Mouse (Mus musculus): ENCODE data around the gene Hps6. TPM values are rescaled to one million over a fixed set of nuclear protein-coding genes. Genes with fewer than 3 reads are reported as not detected.

Hps6 gene
- polyA plus RNA-seq, 1 experiment from 2014 or later, result 2.7 TPM

GRCm38 (mm10) chr19:45998694-45999217 lies 4.6 kb upstream of the Hps6 start:
- H3K27ac ChIP-seq, result no peak overlapping the region
- H3K4me2 ChIP-seq, result peak overlapping the region; percentile 83
- peak overlapping the region; percentile 71 for H3K4me3 ChIP-seq (replicated peaks)
- H3K36me3 ChIP-seq, result peaks cover 5% of the 10 kb centered on the region; the same call in 1 of the 2 replicates
- ATAC-seq (ENCODE audit: low read depth) (no peak), DNase-seq (no peak)
- peaks cover 30% of the 10 kb centered on the region for H3K4me1 ChIP-seq (replicated peaks)
- no peaks in the 10 kb centered on the region; the same call in 1 of the 2 replicates for H3K9me3 ChIP-seq (replicated peaks)
- H3K9ac ChIP-seq, result peak overlapping the region; percentile 81
- 9% methylated on average over 8 of the region's 8 CpGs for WGBS (ENCODE audit: insufficient replicate concordance)
- 0 out of 2 replicates have a peak, but pooled peaks cover 3% of the 10 kb centered on the region for H3K27me3 ChIP-seq

GRCm38 (mm10) chr19:45999378-45999777 lies 3.9 kb upstream of the Hps6 start:
- no peak for ATAC-seq (ENCODE audit: low read depth)
- Histone ChIP-seq H3K4me3 (replicated peaks) (no peak overlapping the region), H3K9me3 (replicated peaks) (no peaks in the 10 kb centered on the region; the same call in 1 of the 2 replicates), H3K4me2 (peak overlapping the region; percentile 83; the same call in 1 of the 2 replicates), H3K36me3 (peaks cover 4% of the 10 kb centered on the region; the same call in 1 of the 2 replicates), H3K27ac (no peak overlapping the region), H3K27me3 (peaks cover 6% of the 10 kb centered on the region; the same call in 1 of the 2 replicates), H3K4me1 (replicated peaks) (peaks cover 37% of the 10 kb centered on the region), H3K9ac (no peak overlapping the region)
- DNase-seq, result no peak
- WGBS (ENCODE audit: insufficient replicate concordance), result 34% methylated on average over 1 of the region's 1 CpGs

GRCm38 (mm10) chr19:46002279-46002678 lies 1.0 kb upstream of the Hps6 start:
- WGBS (ENCODE audit: insufficient replicate concordance), result 63% methylated on average over 9 of the region's 9 CpGs
- Histone ChIP-seq H3K9ac (no peak overlapping the region), H3K4me1 (replicated peaks) (peaks cover 47% of the 10 kb centered on the region), H3K9me3 (replicated peaks) (no peaks in the 10 kb centered on the region), H3K4me3 (replicated peaks) (no peak overlapping the region), H3K27me3 (peaks cover 6% of the 10 kb centered on the region; the same call in 1 of the 2 replicates), H3K4me2 (no peak overlapping the region), H3K27ac (no peak overlapping the region), H3K36me3 (peaks cover 12% of the 10 kb centered on the region)
- DNase-seq, result no peak
- no peak for ATAC-seq (ENCODE audit: low read depth)

- 82% methylated on average over 17 of the region's 17 CpGs for WGBS (ENCODE audit: insufficient replicate concordance)
- Histone ChIP-seq H3K4me2 (no peak overlapping the region), H3K9ac (no peak overlapping the region), H3K4me1 (replicated peaks) (peaks cover 32% of the 10 kb centered on the region), H3K9me3 (replicated peaks) (no peaks in the 10 kb centered on the region), H3K27ac (no peak overlapping the region), H3K27me3 (peaks cover 6% of the 10 kb centered on the region; the same call in 1 of the 2 replicates), H3K4me3 (replicated peaks) (no peak overlapping the region), H3K36me3 (peaks cover 14% of the 10 kb centered on the region)
- no peak for ATAC-seq (ENCODE audit: low read depth)
- no peak for DNase-seq
These were observed 1.6 kb downstream of the Hps6 start for GRCm38 (mm10) chr19:46004814-46005466.

- no peak for DNase-seq
- peaks cover 6% of the 10 kb centered on the region; the same call in 1 of the 2 replicates for H3K27me3 ChIP-seq
- no peak overlapping the region for H3K4me3 ChIP-seq (replicated peaks)
- peaks cover 14% of the 10 kb centered on the region for H3K36me3 ChIP-seq
- no peaks in the 10 kb centered on the region for H3K9me3 ChIP-seq (replicated peaks)
- H3K4me2 ChIP-seq, result no peak overlapping the region
- peaks cover 32% of the 10 kb centered on the region for H3K4me1 ChIP-seq (replicated peaks)
- no peak overlapping the region for H3K27ac ChIP-seq
- H3K9ac ChIP-seq, result no peak overlapping the region
- no peak for ATAC-seq (ENCODE audit: low read depth)
- WGBS (ENCODE audit: insufficient replicate concordance), result 75% methylated on average over 7 of the region's 7 CpGs
These were observed 2.4 kb downstream of the Hps6 start for GRCm38 (mm10) chr19:46005680-46006079.

GRCm38 (mm10) chr19:46014572-46015178 lies 11.4 kb downstream of the Hps6 start:
- Histone ChIP-seq H3K27ac (no peak overlapping the region), H3K36me3 (no peaks in the 10 kb centered on the region), H3K27me3 (no peaks in the 10 kb centered on the region), H3K9me3 (replicated peaks) (no peaks in the 10 kb centered on the region), H3K4me3 (replicated peaks) (no peak overlapping the region), H3K4me1 (replicated peaks) (no peaks in the 10 kb centered on the region), H3K9ac (no peak overlapping the region), H3K4me2 (no peak overlapping the region)
- WGBS (ENCODE audit: insufficient replicate concordance), result 15% methylated on average over 12 of the region's 12 CpGs
- ATAC-seq (ENCODE audit: low read depth) (peak; percentile 65), DNase-seq (peak; percentile 73)

- H3K27ac ChIP-seq, result no peak overlapping the region
- no peaks in the 10 kb centered on the region for H3K36me3 ChIP-seq
- no peaks in the 10 kb centered on the region for H3K27me3 ChIP-seq
- ATAC-seq (ENCODE audit: low read depth) (no peak), DNase-seq (no peak)
- no peaks in the 10 kb centered on the region for H3K4me1 ChIP-seq (replicated peaks)
- H3K4me2 ChIP-seq, result no peak overlapping the region
- no peak overlapping the region for H3K4me3 ChIP-seq (replicated peaks)
- H3K9me3 ChIP-seq (replicated peaks), result no peaks in the 10 kb centered on the region
- WGBS (ENCODE audit: insufficient replicate concordance), result 75% methylated on average over 2 of the region's 2 CpGs
- H3K9ac ChIP-seq, result no peak overlapping the region
These were observed 12.7 kb downstream of the Hps6 start for GRCm38 (mm10) chr19:46016023-46016422.

GRCm38 (mm10) chr19:46024959-46025358 lies 21.7 kb downstream of the Hps6 start:
- DNase-seq (no peak), ATAC-seq (ENCODE audit: low read depth) (no peak)
- no peaks in the 10 kb centered on the region for H3K27me3 ChIP-seq
- H3K4me1 ChIP-seq (replicated peaks), result peaks cover 10% of the 10 kb centered on the region
- H3K9ac ChIP-seq, result no peak overlapping the region
- H3K4me2 ChIP-seq, result no peak overlapping the region
- no peaks in the 10 kb centered on the region for H3K36me3 ChIP-seq
- 68% methylated on average over 6 of the region's 6 CpGs for WGBS (ENCODE audit: insufficient replicate concordance)
- no peak overlapping the region for H3K27ac ChIP-seq
- no peaks in the 10 kb centered on the region for H3K9me3 ChIP-seq (replicated peaks)
- no peak overlapping the region for H3K4me3 ChIP-seq (replicated peaks)

- ATAC-seq (ENCODE audit: low read depth), result no peak
- WGBS (ENCODE audit: insufficient replicate concordance), result 64% methylated on average over 8 of the region's 8 CpGs
- no peaks in the 10 kb centered on the region for H3K27me3 ChIP-seq
These were observed 23.3 kb downstream of the Hps6 start for GRCm38 (mm10) chr19:46026567-46026966.

GRCm38 (mm10) chr19:46028747-46029320 lies 25.5 kb downstream of the Hps6 start:
- Histone ChIP-seq H3K4me2 (no peak overlapping the region), H3K27ac (no peak overlapping the region), H3K27me3 (no peaks in the 10 kb centered on the region), H3K4me1 (replicated peaks) (peaks cover 31% of the 10 kb centered on the region), H3K9me3 (replicated peaks) (no peaks in the 10 kb centered on the region), H3K9ac (no peak overlapping the region), H3K4me3 (replicated peaks) (no peak overlapping the region), H3K36me3 (peaks cover 31% of the 10 kb centered on the region)
- ATAC-seq (ENCODE audit: low read depth), result no peak
- DNase-seq, result no peak
- 62% methylated on average over 11 of the region's 11 CpGs for WGBS (ENCODE audit: insufficient replicate concordance)

More at GRCm38 (mm10) chr19:46026567-46026966, 23.3 kb downstream of the Hps6 start:
- Histone ChIP-seq H3K9me3 (replicated peaks) (no peaks in the 10 kb centered on the region), H3K9ac (no peak overlapping the region), H3K4me1 (replicated peaks) (peaks cover 10% of the 10 kb centered on the region), H3K36me3 (peaks cover 8% of the 10 kb centered on the region), H3K4me3 (replicated peaks) (no peak overlapping the region), H3K4me2 (no peak overlapping the region), H3K27ac (no peak overlapping the region)
- DNase-seq, result no peak

- ATAC-seq (ENCODE audit: low read depth), result no peak; the same call in 1 of the 2 replicates
- peaks cover 32% of the 10 kb centered on the region for H3K4me1 ChIP-seq (replicated peaks)
- WGBS (ENCODE audit: insufficient replicate concordance), result 68% methylated on average over 1 of the region's 1 CpGs
- H3K4me3 ChIP-seq (replicated peaks), result no peak overlapping the region
- H3K4me2 ChIP-seq, result no peak overlapping the region
- DNase-seq, result no peak
- H3K36me3 ChIP-seq, result peaks cover 39% of the 10 kb centered on the region
- H3K27me3 ChIP-seq, result no peaks in the 10 kb centered on the region
- no peak overlapping the region for H3K9ac ChIP-seq
- peak overlapping the region; percentile 63; the same call in 1 of the 2 replicates for H3K27ac ChIP-seq
- H3K9me3 ChIP-seq (replicated peaks), result no peaks in the 10 kb centered on the region
These were observed 26.3 kb downstream of the Hps6 start for GRCm38 (mm10) chr19:46029652-46030051.
